Mouse (Mus musculus) lung, adult 2 months (tissue): ENCODE data around the gene Zfp768.

Experiments used
- CTCF ChIP-seq: fragments of 200-500 bp; IDR thresholded peaks from 2 replicates; pipeline ENCODE4 v1.5.1; 2011; ENCODE audit warnings: mild to moderate bottlenecking, low read length, control low read depth; ENCODE audit not compliant: insufficient read depth
- POLR2A ChIP-seq: fragments of 200-500 bp; IDR thresholded peaks from 2 replicates; pipeline ENCODE4 v1.6.1; 2011; ENCODE audit warnings: low read depth, mild to moderate bottlenecking, control low read depth, low read length, borderline replicate concordance; ENCODE audit errors: extremely low read depth

DNA sequence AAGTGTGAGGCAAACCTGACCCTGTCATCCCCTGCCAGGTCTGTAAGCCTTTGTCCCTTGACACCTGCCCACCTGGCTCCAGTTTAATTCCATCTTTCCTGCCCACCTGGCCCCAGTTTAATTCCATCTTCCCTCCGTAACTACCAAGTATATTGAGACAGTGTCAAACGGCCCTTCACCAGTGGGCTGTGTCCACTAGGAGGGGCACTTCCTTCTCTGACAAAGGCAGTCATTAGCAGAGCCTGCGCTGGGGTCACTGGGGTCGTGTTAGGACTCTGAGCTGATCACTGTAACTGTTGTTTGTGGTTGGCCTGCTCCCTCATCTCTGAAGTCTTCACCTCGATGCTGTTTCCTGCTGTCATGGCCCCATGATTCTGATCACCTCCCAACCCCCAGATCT is 23.3 kb downstream of the Zfp768 start:
- peak; percentile 39 for TF ChIP-seq CTCF
- no peak for TF ChIP-seq POLR2A
